Mouse (Mus musculus) kidney, adult 2 months (tissue): ENCODE data around the gene Zic3. TPM values are rescaled to one million over a fixed set of nuclear protein-coding genes. Genes with fewer than 3 reads are reported as not detected.

Experiments
- DNase-seq: peaks from one replicate; pipeline ENCODE4 v3.0.0; 2021
- H3K27ac ChIP-seq: fragments of 200-500 bp; 2 replicates; pipeline ENCODE4 v1.5.1; 2012; ENCODE audit warnings: low read depth, low read length, control low read depth, inconsistent platforms; ENCODE audit not compliant: insufficient read depth
- H3K27me3 ChIP-seq: fragments of 200-500 bp; replicated peaks from 2 replicates; pipeline ENCODE4 v1.6.1; 2012; ENCODE audit warnings: mild to moderate bottlenecking, moderate library complexity, low read length, inconsistent platforms; ENCODE audit not compliant: control insufficient read depth, insufficient read depth
- H3K36me3 ChIP-seq: fragments of 200-500 bp; 2 replicates; pipeline ENCODE4 v1.6.1; 2012; ENCODE audit warnings: mild to moderate bottlenecking, moderate library complexity, low read length, inconsistent platforms; ENCODE audit not compliant: control insufficient read depth, insufficient read depth
- H3K4me1 ChIP-seq: fragments of 200-500 bp; 2 replicates; pipeline ENCODE4 v1.6.1; 2011; ENCODE audit warnings: low read length; ENCODE audit not compliant: control insufficient read depth, insufficient read depth
- H3K4me3 ChIP-seq: fragments of 200-500 bp; 2 replicates; pipeline ENCODE4 v1.5.1; 2011; ENCODE audit warnings: mild to moderate bottlenecking, low read depth, low read length, control low read depth; ENCODE audit not compliant: insufficient read depth
- CTCF ChIP-seq: fragments of 200-500 bp; conservative IDR thresholded peaks from 2 replicates; pipeline ENCODE4 v1.5.1; 2011; ENCODE audit warnings: low read depth, mild to moderate bottlenecking, control low read depth, low read length, moderate library complexity, mixed read lengths; ENCODE audit not compliant: insufficient read depth, insufficient read length
- POLR2A ChIP-seq: fragments of 200-500 bp; IDR thresholded peaks from one replicate; pipeline ENCODE4 v1.6.1; 2011; ENCODE audit warnings: low read depth, low read length, control low read depth
- WGBS: fragments of 180-500 bp; shearing (Covaris S2); methylation state at CpG from one replicate; pipeline ENCODE4 v1.1.7; 2018; 5-methylcytosine and 5-hydroxymethylcytosine counted together
- polyA plus RNA-seq: library from polyadenylated mRNA; depleted of rRNA; stranded (reverse); fragments of >200 nt; gene quantifications from 2 replicates; pipeline ENCODE4 v1.2.3, GENCODE M21; 2012

Gene Zic3
- polyA plus RNA-seq, 1 experiment = not detected

- H3K27me3 ChIP-seq = no peaks in the 10 kb centered on the region; the same call in 1 of the 2 replicates
- 62% methylated on average over 3 of the region's 3 CpGs for WGBS
Measured at GRCm38 (mm10) chrX:58041865-58042264, 19.4 kb downstream of the Zic3 start.

GRCm38 (mm10) chrX:58042512-58042911, 20.0 kb downstream of the Zic3 start:
- no peak for TF ChIP-seq CTCF
- Histone ChIP-seq H3K4me1 (no peaks in the 10 kb centered on the region), H3K27ac (no peak overlapping the region), H3K36me3 (no peaks in the 10 kb centered on the region), H3K27me3 (no peaks in the 10 kb centered on the region; the same call in 1 of the 2 replicates), H3K4me3 (no peak overlapping the region)
- 89% methylated on average over 4 of the region's 4 CpGs for WGBS
- no peak for DNase-seq

More at GRCm38 (mm10) chrX:58041865-58042264, 19.4 kb downstream of the Zic3 start:
- DNase-seq = no peak
- TF ChIP-seq CTCF (no peak), POLR2A (no peak)
- H3K4me1 ChIP-seq = no peaks in the 10 kb centered on the region
- H3K36me3 ChIP-seq = no peaks in the 10 kb centered on the region
- no peak overlapping the region for H3K27ac ChIP-seq
- H3K4me3 ChIP-seq = no peak overlapping the region
